Mouse (Mus musculus) neural tube, embryonic 10.5 days (tissue): ENCODE results near the gene Gm13090.
A peak's percentile ranks its signal among the peaks of the same experiment; 100 is the strongest.

ENCODE experiments used
- DNase-seq: peaks from one replicate; pipeline ENCODE4 v3.0.0-alpha.2; 2017; ENCODE audit warnings: low spot score; ENCODE audit errors: extremely low spot score

Gm13090 gene

DNA sequence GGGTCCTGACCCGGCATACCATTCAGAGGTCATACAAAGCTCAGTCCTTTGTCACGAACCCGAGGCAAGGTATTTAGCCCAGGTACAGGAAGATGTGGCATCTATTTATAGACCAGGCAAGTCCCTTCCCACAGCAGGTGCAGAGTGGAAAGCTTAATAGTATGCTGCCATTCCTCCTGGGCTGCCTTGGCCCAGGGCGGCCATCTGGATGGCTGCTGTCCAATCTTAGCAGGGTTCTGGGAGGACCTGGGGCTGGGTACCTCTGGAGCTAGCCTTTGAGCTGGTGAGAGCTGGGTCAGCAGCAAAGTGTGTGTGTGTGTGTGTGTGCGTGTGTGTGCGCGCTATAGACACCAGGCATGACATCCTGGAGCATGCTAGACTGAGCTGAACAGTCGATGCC lies 46.1 kb downstream of the Gm13090 start:
- DNase-seq = no peak

GRCm38 (mm10) chr4:151137701-151138100 lies 48.3 kb downstream of the Gm13090 start:
- DNase-seq = no peak

- no peak for DNase-seq
Observed at GRCm38 (mm10) chr4:151138135-151138534, 48.8 kb downstream of the Gm13090 start.

GRCm38 (mm10) chr4:151138586-151138985 lies 49.2 kb downstream of the Gm13090 start:
- no peak for DNase-seq

- peak; percentile 82 for DNase-seq
Observed at GRCm38 (mm10) chr4:151139053-151139840, 49.9 kb downstream of the Gm13090 start.

DNA sequence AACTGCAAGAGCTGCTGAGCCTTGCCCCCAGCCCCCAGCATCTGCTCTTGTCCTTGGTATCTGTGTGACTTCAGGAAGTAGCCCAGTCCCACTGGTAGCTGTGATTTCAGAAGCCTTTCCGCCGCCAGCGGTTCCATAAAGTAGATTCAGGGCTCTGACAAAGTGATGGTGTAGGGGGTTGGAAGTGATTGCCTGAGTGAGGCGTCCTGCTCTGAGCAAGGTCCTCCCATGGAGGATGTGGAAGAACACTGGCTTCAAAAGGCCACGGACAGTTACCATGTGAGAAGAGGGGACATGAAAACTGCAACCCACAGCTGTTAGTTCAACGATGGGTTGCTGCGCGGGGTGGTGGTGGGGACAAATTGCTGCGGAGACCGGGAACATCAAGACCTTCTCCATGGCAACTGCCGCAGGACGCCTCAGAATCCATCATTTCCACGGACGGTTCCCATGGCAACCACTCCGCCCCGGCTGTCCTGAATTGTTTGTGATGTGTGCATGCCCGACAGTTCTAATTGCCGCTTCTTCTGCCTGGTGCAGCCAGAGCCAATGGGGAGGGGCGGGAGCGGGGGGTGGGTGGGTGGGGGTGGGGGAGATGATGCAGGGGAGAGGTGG lies 51.1 kb downstream of the Gm13090 start:
- DNase-seq = peak; percentile 91
